Mouse (Mus musculus) pancreas, adult 10 weeks (tissue): ENCODE measurements around the gene Nek5. TPM values are rescaled to one million over a fixed set of nuclear protein-coding genes. Genes with fewer than 3 reads are reported as not detected.

Experiments
- polyA plus RNA-seq: library from polyadenylated mRNA; stranded (reverse); fragments of 350-450 nt; fragmentation: Illumina TruSeq; extraction: RNeasy Lipid Tissue Mini Kit (QIAGEN cat#74804); gene quantifications from one replicate; pipeline ENCODE4 v1.2.3, GENCODE M21; 2015; ENCODE audit warnings: low read depth, low replicate concordance; ENCODE audit not compliant: insufficient read depth

Nek5 gene
- not detected for polyA plus RNA-seq

GRCm38 (mm10) chr8:22124220-22125152 is at the start of gene Nek5:
TSS of gene Nek5 (minus strand) at chr8:22125053.

GRCm38 (mm10) chr8:22166080-22166603 is 41.3 kb upstream of the Nek5 start, which contains the start of gene Nek3:
TSS of gene Nek3 (minus strand) at chr8:22166435.

GRCm38 (mm10) chr8:22060446-22060889 is 64.4 kb downstream of the Nek5 start, which contains the start of gene Alg11:
TSS of gene Alg11 (plus strand) at chr8:22060721.

GRCm38 (mm10) chr8:22059821-22060445 is 64.9 kb downstream of the Nek5 start, which contains the start of gene Atp7b:
TSS of gene Atp7b (minus strand) at chr8:22060305.

Other genes with a start within 250 kb of the Nek5 start
- not detected for gene Defb9, start 239.6 kb downstream of the Nek5 start, polyA plus RNA-seq
- not detected for gene Defb11, start 218.6 kb downstream of the Nek5 start, polyA plus RNA-seq
- not detected for gene Defb15, start 192.3 kb downstream of the Nek5 start, polyA plus RNA-seq
- gene Defb35, start 186.7 kb downstream of the Nek5 start, polyA plus RNA-seq: not detected
- gene Defb13, start 178.3 kb downstream of the Nek5 start, polyA plus RNA-seq: not detected
- gene Fam90a1a, start 166.3 kb downstream of the Nek5 start, polyA plus RNA-seq: not detected
- gene Ccdc70, start 155.3 kb downstream of the Nek5 start, polyA plus RNA-seq: not detected
- gene Atp7b, start 64.7 kb downstream of the Nek5 start, polyA plus RNA-seq: 0.17 TPM
- 2.9 TPM for gene Alg11, start 64.3 kb downstream of the Nek5 start, polyA plus RNA-seq
- gene Nek3, start 41.4 kb upstream of the Nek5 start, polyA plus RNA-seq: 2.4 TPM
- not detected for gene Ckap2, start 60.8 kb upstream of the Nek5 start, polyA plus RNA-seq
- 10.0 TPM for gene Vps36, start 67.8 kb upstream of the Nek5 start, polyA plus RNA-seq
- 2.5 TPM for gene Thsd1, start 102.3 kb upstream of the Nek5 start, polyA plus RNA-seq
- gene Tpte, start 158.4 kb upstream of the Nek5 start, polyA plus RNA-seq: not detected